Mouse (Mus musculus) embryonic facial prominence, embryonic 14.5 days (tissue): ENCODE measurements at regions not wholly inside any gene's neighbourhood (a gene's known extent, or its start where the extent isn't known, plus 50 kb on each side); places are given as distances from the start of the nearest gene placed in this dataset.

ENCODE experiments used
- ATAC-seq: fragments of 200-750 bp; cut with Nextera tagmentation; 2 replicates; pipeline ENCODE4 v1.8.0; 2017; ENCODE audit warnings: low read depth, moderate number of reproducible peaks, moderate TSS enrichment
- DNase-seq: peaks from one replicate; pipeline ENCODE4 v3.0.0-alpha.2; 2015; ENCODE audit warnings: low spot score
- H3K27ac ChIP-seq: fragments of 300-500 bp; sonication (generic); replicated peaks from 2 replicates; pipeline ENCODE4 v1.5.1; 2014; ENCODE audit warnings: low read depth, mild to moderate bottlenecking, low read length, moderate library complexity
- H3K27me3 ChIP-seq: fragments of 300-500 bp; sonication (generic); replicated peaks from 2 replicates; pipeline ENCODE4 v1.6.1; 2014; ENCODE audit warnings: low read length; ENCODE audit not compliant: control insufficient read depth, insufficient read depth
- H3K36me3 ChIP-seq: fragments of 300-500 bp; sonication (generic); 2 replicates; pipeline ENCODE4 v1.6.1; 2014; ENCODE audit warnings: low read length, mixed read lengths; ENCODE audit not compliant: control insufficient read depth, insufficient read depth
- H3K4me1 ChIP-seq: fragments of 300-500 bp; sonication (generic); 2 replicates; pipeline ENCODE4 v1.6.1; 2014; ENCODE audit warnings: antibody characterized with exemption, low read length; ENCODE audit not compliant: control insufficient read depth, insufficient read depth
- H3K4me2 ChIP-seq: fragments of 300-500 bp; sonication (generic); 2 replicates; pipeline ENCODE4 v1.6.1; 2014; ENCODE audit warnings: low read depth, mild to moderate bottlenecking, low read length, moderate library complexity, mixed read lengths
- H3K4me3 ChIP-seq: fragments of 300-500 bp; sonication (generic); 2 replicates; pipeline ENCODE4 v1.5.1; 2014; ENCODE audit warnings: low read depth, mild to moderate bottlenecking, low read length
- H3K9ac ChIP-seq: fragments of 300-500 bp; sonication (generic); 2 replicates; pipeline ENCODE4 v1.6.1; 2014; ENCODE audit warnings: low read depth, mild to moderate bottlenecking, low read length, moderate library complexity, mixed read lengths
- H3K9me3 ChIP-seq: fragments of 300-500 bp; sonication (generic); 2 replicates; pipeline ENCODE4 v1.6.1; 2016; ENCODE audit warnings: low read length; ENCODE audit not compliant: control insufficient read depth
- WGBS: fragments of 180-500 bp; shearing (Covaris S2); extraction: QIAGEN DNeasy Blood & Tissue Kit; methylation state at CpG from one replicate; pipeline ENCODE4 v1.1.7; 2014; 5-methylcytosine and 5-hydroxymethylcytosine counted together

DNA sequence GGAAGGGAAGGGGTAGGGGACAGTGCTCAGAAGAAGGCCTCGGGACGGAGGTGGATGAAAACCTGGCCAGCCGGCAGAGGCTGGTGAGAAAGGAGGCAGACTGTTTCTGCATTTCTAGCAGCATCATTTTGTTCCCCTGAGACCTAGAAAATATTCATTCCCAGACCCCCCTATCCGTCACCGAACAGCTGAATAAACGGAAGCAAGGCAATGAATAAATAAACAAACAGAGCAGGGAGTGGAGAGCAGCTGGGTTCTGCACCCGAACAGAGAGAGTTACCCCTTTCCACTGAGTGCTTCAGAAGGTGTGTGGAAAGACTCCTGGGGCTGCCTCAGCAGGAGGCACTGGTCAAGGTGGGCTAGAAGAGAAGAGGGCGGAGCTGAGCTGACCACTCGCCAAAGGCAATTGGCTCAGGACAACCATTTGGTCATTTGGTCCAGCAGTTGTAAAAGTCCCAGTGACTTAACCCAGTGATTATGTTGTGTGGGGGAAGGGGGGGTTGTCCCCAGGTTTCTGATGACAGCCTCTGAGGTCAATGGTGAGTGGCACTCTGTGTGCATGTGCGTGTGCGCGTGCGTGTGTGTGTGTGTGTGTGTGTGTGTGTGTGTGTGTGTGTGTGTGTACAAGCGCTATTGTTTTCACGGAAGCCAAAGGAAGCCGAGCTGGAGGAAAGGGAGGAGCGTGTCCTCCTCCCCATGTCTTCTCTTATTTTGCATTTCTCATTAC, 233.1 kb downstream of the H2al1j start:
- Histone ChIP-seq H3K9ac (no peak overlapping the region), H3K36me3 (no peaks in the 10 kb centered on the region), H3K9me3 (no peaks in the 10 kb centered on the region), H3K4me3 (no peak overlapping the region), H3K4me2 (no peak overlapping the region), H3K4me1 (no peaks in the 10 kb centered on the region), H3K27me3 (peaks cover 8% of the 10 kb centered on the region; the same call in 1 of the 2 replicates), H3K27ac (no peak overlapping the region)
- DNase-seq (no peak), ATAC-seq (no peak)
- 57% methylated on average over 16 of the region's 17 CpGs for WGBS

GRCm38 (mm10) chrX:11565888-11566287, 238.3 kb downstream of the H2al1j start:
- WGBS, result 44% methylated on average over 2 of the region's 2 CpGs
- no peak for ATAC-seq
- H3K9ac ChIP-seq, result no peak overlapping the region

DNA sequence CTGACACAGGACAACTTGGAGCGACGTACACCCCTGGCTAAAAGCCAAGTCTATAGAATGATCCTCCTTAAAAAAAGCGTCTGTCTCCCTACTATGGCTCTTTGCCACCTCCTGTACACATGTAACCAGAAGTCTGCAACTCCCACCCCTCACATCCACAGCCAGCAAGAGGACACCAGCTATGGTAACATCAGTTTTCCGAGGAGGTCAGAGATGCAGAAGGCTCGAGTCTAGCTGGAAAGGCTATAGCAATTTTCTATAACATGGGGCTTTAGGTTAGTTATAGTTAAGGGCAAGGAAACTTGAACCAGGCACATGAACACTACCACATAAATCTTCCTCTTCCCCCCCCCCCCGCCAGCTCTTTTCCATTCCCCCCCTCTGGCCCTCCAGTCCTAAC, 240.2 kb downstream of the H2al1j start:
- Histone ChIP-seq H3K9me3 (no peaks in the 10 kb centered on the region), H3K4me1 (no peaks in the 10 kb centered on the region), H3K27me3 (peaks cover 15% of the 10 kb centered on the region), H3K9ac (no peak overlapping the region), H3K4me2 (no peak overlapping the region), H3K36me3 (no peaks in the 10 kb centered on the region), H3K4me3 (no peak overlapping the region), H3K27ac (no peak overlapping the region)
- no peak for DNase-seq
- 51% methylated on average over 5 of the region's 6 CpGs for WGBS
- no peak for ATAC-seq

More at GRCm38 (mm10) chrX:11565888-11566287, 238.3 kb downstream of the H2al1j start:
- no peak overlapping the region for H3K4me3 ChIP-seq
- no peak overlapping the region for H3K4me2 ChIP-seq
- H3K36me3 ChIP-seq, result no peaks in the 10 kb centered on the region
- no peaks in the 10 kb centered on the region for H3K9me3 ChIP-seq
- no peak overlapping the region for H3K27ac ChIP-seq
- H3K4me1 ChIP-seq, result no peaks in the 10 kb centered on the region
- no peak for DNase-seq
- H3K27me3 ChIP-seq, result peaks cover 20% of the 10 kb centered on the region

- Histone ChIP-seq H3K9me3 (no peaks in the 10 kb centered on the region), H3K4me3 (no peak overlapping the region), H3K27me3 (peaks cover 12% of the 10 kb centered on the region), H3K4me1 (no peaks in the 10 kb centered on the region), H3K4me2 (no peak overlapping the region), H3K36me3 (no peaks in the 10 kb centered on the region), H3K9ac (no peak overlapping the region), H3K27ac (no peak overlapping the region)
- WGBS, result 47% methylated on average over 5 of the region's 5 CpGs
- DNase-seq, result no peak
- no peak for ATAC-seq
Measured at GRCm38 (mm10) chrX:11568262-11568661, 240.6 kb downstream of the H2al1j start.

DNA sequence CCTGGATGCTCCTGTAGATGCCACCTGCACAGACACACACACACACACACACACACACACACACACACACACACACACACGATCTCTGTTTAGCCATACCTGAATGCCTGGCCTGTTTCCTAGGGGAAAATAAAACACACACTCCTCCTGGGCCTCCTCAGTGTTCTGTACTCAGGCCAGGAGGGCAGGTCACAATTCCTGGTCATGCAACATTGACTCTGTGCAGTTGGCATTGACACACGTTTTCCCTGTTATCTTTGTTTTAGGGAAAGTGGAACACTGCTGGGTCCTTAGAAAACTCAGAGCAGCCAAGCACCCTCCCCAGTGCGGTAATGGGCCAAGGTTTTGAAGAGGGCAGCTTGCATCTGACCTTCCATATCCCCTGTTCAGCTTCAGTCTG, 246.7 kb downstream of the H2al1j start:
- 62% methylated on average over 3 of the region's 3 CpGs for WGBS
- no peaks in the 10 kb centered on the region for H3K9me3 ChIP-seq
- no peak overlapping the region for H3K4me2 ChIP-seq
- H3K9ac ChIP-seq, result no peak overlapping the region
- no peaks in the 10 kb centered on the region; the same call in 1 of the 2 replicates for H3K27me3 ChIP-seq
- H3K27ac ChIP-seq, result no peak overlapping the region
- DNase-seq, result no peak
- no peaks in the 10 kb centered on the region for H3K36me3 ChIP-seq
- no peak for ATAC-seq
- no peaks in the 10 kb centered on the region for H3K4me1 ChIP-seq
- no peak overlapping the region for H3K4me3 ChIP-seq

DNA sequence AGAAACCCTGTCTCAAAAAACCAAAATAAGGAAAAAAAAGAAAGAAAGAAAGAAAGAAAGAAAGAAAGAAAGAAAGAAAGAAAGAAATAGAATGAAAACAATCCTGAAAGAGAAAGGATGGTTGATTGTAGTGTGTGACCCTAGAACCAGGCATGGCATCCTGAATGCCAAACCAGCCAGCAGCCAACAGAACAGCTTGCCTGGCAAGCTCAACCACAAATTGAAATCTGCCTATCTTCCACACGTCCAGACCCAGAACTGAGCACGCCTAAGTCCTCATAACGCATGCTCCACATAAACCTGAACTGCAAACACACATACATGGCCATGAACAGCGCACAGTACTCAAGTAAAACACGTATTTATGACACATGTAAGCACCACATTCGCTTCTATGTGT, 247.9 kb downstream of the H2al1j start:
- Histone ChIP-seq H3K9me3 (no peaks in the 10 kb centered on the region), H3K9ac (no peak overlapping the region), H3K27me3 (no peaks in the 10 kb centered on the region; the same call in 1 of the 2 replicates), H3K4me1 (no peaks in the 10 kb centered on the region), H3K27ac (no peak overlapping the region), H3K4me2 (no peak overlapping the region), H3K4me3 (no peak overlapping the region), H3K36me3 (no peaks in the 10 kb centered on the region)
- no peak for ATAC-seq
- no peak for DNase-seq
- WGBS, result 83% methylated on average over 6 of the region's 6 CpGs

DNA sequence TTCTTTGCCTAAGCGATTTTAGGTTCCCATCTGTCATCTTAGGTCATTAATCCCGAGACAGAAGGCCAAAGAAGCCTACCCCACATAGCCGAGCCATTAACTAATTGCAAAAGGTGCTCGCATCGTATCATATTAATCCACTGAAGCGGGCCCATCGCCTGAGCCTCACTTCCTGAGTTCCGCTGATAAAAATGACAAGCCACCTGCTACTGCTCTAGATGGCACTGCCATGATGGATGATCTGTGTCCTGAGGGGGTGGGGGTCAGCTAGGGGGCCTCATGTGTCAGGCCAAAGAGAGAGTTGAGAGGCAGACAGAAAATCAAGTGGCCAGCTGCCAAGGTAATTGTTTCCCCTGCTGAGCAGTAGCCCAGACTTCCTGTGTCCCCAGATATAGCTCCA, 248.7 kb downstream of the H2al1j start:
- DNase-seq, result peak; percentile 4
- H3K27ac ChIP-seq, result no peak overlapping the region
- H3K9me3 ChIP-seq, result no peaks in the 10 kb centered on the region
- WGBS, result 63% methylated on average over 8 of the region's 8 CpGs
- no peak overlapping the region for H3K9ac ChIP-seq
- no peaks in the 10 kb centered on the region for H3K36me3 ChIP-seq
- no peaks in the 10 kb centered on the region; the same call in 1 of the 2 replicates for H3K27me3 ChIP-seq
- H3K4me3 ChIP-seq, result no peak overlapping the region
- no peak for ATAC-seq
- H3K4me2 ChIP-seq, result no peak overlapping the region
- no peaks in the 10 kb centered on the region for H3K4me1 ChIP-seq

- DNase-seq (peak; percentile 3), ATAC-seq (no peak)
- Histone ChIP-seq H3K27ac (no peak overlapping the region), H3K9me3 (no peaks in the 10 kb centered on the region), H3K4me3 (no peak overlapping the region), H3K36me3 (no peaks in the 10 kb centered on the region), H3K27me3 (no peaks in the 10 kb centered on the region; the same call in 1 of the 2 replicates), H3K4me1 (no peaks in the 10 kb centered on the region), H3K9ac (no peak overlapping the region), H3K4me2 (no peak overlapping the region)
- 77% methylated on average over 3 of the region's 3 CpGs for WGBS
Measured at GRCm38 (mm10) chrX:11577294-11577693, 249.7 kb downstream of the H2al1j start.

GRCm38 (mm10) chrX:11585353-11585752, 257.7 kb downstream of the H2al1j start:
- DNase-seq (peak; percentile 2), ATAC-seq (no peak)
- no peaks in the 10 kb centered on the region for H3K36me3 ChIP-seq
- H3K9me3 ChIP-seq, result no peaks in the 10 kb centered on the region
- H3K27me3 ChIP-seq, result peaks cover 4% of the 10 kb centered on the region
- WGBS, result 85% methylated on average over 4 of the region's 5 CpGs
- H3K27ac ChIP-seq, result no peak overlapping the region
- H3K4me2 ChIP-seq, result no peak overlapping the region
- H3K4me3 ChIP-seq, result no peak overlapping the region
- H3K9ac ChIP-seq, result no peak overlapping the region
- peaks cover 4% of the 10 kb centered on the region for H3K4me1 ChIP-seq
